Mouse (Mus musculus) ES-E14 (cell line): ENCODE data around the gene Magi2.

ENCODE experiments used
- HCFC1 ChIP-seq: IDR thresholded peaks from 2 replicates; pipeline ENCODE4 v1.6.1; 2012; ENCODE audit warnings: low read length, inconsistent platforms, borderline replicate concordance; ENCODE audit not compliant: insufficient read depth
- MAFK ChIP-seq: IDR thresholded peaks from 2 replicates; pipeline ENCODE4 v1.6.1; 2014; ENCODE audit warnings: mild to moderate bottlenecking, low read depth, low read length, inconsistent platforms; ENCODE audit not compliant: insufficient read depth
- ZC3H11A ChIP-seq: IDR thresholded peaks from 2 replicates; pipeline ENCODE4 v1.6.1; 2012; ENCODE audit warnings: low read depth, mild to moderate bottlenecking, inconsistent platforms, low read length, borderline replicate concordance
- ZNF384 ChIP-seq: IDR thresholded peaks from 2 replicates; pipeline ENCODE4 v1.6.1; 2012; ENCODE audit warnings: low read depth, low read length, inconsistent platforms

- TF ChIP-seq ZNF384 (no peak), MAFK (no peak), HCFC1 (no peak), ZC3H11A (no peak)
Observed at GRCm38 (mm10) chr5:19565636-19566035, 338.8 kb downstream of the Magi2 start.
